Mouse (Mus musculus) embryonic fibroblast, embryonic 13.5 days (primary cell): ENCODE results near the gene Zswim4.

Experiments
- CTCF ChIP-seq: IDR thresholded peaks from 2 replicates; pipeline ENCODE4 v1.5.1; 2011; ENCODE audit warnings: mild to moderate bottlenecking, control low read depth, low read length, moderate library complexity, borderline replicate concordance; ENCODE audit not compliant: insufficient read depth
- POLR2A ChIP-seq: IDR thresholded peaks from 2 replicates; pipeline ENCODE4 v1.6.1; 2011; ENCODE audit warnings: low read depth, mild to moderate bottlenecking, control low read depth, low read length, moderate library complexity

DNA sequence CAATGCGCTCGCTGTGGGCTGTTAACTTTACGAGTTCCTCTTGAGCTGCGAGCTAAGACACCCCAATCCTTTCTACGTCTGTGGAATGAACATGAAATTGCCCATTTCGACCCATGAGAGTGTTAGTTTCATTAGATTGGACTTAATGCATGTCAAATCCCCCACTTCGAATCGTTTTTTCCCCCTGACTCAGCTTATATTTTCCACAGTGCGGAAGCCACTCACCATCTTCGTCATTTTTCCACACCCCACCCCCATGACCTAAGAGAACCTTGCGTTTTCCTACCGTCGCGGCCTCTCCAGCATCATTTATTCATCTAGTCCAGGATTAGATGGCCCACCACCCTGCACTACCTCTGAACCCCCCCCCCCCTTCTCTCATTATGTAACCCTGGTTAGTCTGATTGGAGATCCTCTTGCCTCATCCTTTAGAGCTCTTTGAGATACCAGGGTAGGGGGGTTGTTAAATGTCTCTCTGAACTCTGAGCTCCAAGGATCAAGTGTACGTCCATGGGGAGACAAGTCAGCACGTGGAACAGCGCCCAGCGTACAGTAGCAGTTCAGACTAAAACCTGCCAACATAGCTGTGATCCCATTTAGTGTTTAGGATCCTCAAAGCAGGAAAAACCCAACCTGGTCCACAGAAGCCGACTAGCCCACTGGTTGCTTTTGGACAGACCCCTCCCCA, 831 bp upstream of the Zswim4 start:
- TF ChIP-seq CTCF (no peak), POLR2A (no peak)
